Mouse (Mus musculus): ENCODE data around the gene Mfsd11. TPM values are rescaled to one million over a fixed set of nuclear protein-coding genes. Genes with fewer than 3 reads are reported as not detected.
A peak's percentile ranks its signal among the peaks of the same experiment; 100 is the strongest.

The Mfsd11 gene
- polyA plus RNA-seq, 1 experiment from 2014 or later = 31.9 TPM

DNA sequence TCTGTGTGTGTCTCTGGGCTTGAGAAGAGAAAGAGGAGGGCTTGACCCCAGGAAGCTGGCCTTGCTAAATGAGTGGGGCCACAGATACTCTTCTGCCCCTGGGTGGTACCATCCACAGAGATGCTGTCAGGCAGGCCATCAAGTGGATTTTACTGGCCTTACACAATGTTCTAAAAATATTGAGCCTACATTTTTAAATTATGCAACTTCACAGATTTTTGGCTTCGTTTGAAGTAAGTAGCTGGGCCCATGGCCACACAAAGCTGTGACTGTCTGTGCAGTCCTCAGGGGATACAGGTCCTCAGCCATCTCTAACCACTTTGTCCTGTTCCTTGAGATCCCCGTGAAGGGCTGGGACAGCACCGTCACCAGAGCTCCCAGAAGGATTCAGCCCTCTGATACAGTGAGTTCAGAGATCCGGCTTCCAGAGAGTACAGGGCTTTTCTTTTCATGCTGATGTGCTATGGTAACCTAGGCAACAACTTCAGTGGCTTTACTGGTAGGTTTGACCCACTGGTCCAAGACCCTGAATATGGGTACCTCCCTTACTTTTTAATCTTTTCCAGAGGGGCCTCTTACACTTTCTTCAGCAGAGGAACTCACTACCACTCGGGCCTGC lies 62.1 kb downstream of the Mfsd11 start:
- Histone ChIP-seq H3K36me3 (ENCODE audit: control insufficient read depth, insufficient read depth, low read length) (no peaks in the 10 kb centered on the region), H3K4me1 (ENCODE audit: control insufficient read depth in 2 of 2, insufficient read depth in 2 of 2, low read length in 2 of 2) (peaks cover 0 to 5% of the 10 kb centered on the region in 2 experiments; a peak in 2 of 4 replicates), H3K9me3 (ENCODE audit: control insufficient read depth, low read length) (no peaks in the 10 kb centered on the region), H3K4me2 (ENCODE audit: low read length) (no peak overlapping the region), H3K27ac (replicated peaks in 1 of 2; ENCODE audit: control insufficient read depth in 1 of 2, insufficient read depth in 1 of 2, low read depth in 2 of 2, low read length in 2 of 2) (no peak overlapping the region), H3K4me3 (ENCODE audit: control insufficient read depth in 1 of 2, insufficient read depth in 1 of 2, low read depth in 1 of 2, low read length in 2 of 2) (no peak overlapping the region), H3K27me3 (ENCODE audit: control insufficient read depth, insufficient read depth, low read length) (peaks cover 37% of the 10 kb centered on the region), H3K9ac (ENCODE audit: low read length) (no peak overlapping the region)
- WGBS = 58% methylated on average over 5 of the region's 5 CpGs
- ATAC-seq (ENCODE audit: insufficient number of reproducible peaks, insufficient read depth, low FRiP score, low read depth) = no peak

GRCm38 (mm10) chr11:116915241-116915640 lies 63.0 kb downstream of the Mfsd11 start:
- Histone ChIP-seq H3K4me2 (ENCODE audit: low read length) (no peak overlapping the region), H3K27ac (replicated peaks in 1 of 2; ENCODE audit: control insufficient read depth in 1 of 2, insufficient read depth in 1 of 2, low read depth in 2 of 2, low read length in 2 of 2) (no peak overlapping the region), H3K4me1 (ENCODE audit: control insufficient read depth in 2 of 2, insufficient read depth in 2 of 2, low read length in 2 of 2) (peaks cover 0 to 7% of the 10 kb centered on the region in 2 experiments; a peak in 2 of 4 replicates), H3K27me3 (ENCODE audit: control insufficient read depth, insufficient read depth, low read length) (peaks cover 45% of the 10 kb centered on the region), H3K9ac (ENCODE audit: low read length) (no peak overlapping the region), H3K36me3 (ENCODE audit: control insufficient read depth, insufficient read depth, low read length) (no peaks in the 10 kb centered on the region), H3K4me3 (ENCODE audit: control insufficient read depth in 1 of 2, insufficient read depth in 1 of 2, low read depth in 1 of 2, low read length in 2 of 2) (no peak overlapping the region), H3K9me3 (ENCODE audit: control insufficient read depth, low read length) (no peaks in the 10 kb centered on the region)
- ATAC-seq (ENCODE audit: insufficient number of reproducible peaks, insufficient read depth, low FRiP score, low read depth) = no peak
- WGBS = 80% methylated on average over 3 of the region's 3 CpGs

DNA sequence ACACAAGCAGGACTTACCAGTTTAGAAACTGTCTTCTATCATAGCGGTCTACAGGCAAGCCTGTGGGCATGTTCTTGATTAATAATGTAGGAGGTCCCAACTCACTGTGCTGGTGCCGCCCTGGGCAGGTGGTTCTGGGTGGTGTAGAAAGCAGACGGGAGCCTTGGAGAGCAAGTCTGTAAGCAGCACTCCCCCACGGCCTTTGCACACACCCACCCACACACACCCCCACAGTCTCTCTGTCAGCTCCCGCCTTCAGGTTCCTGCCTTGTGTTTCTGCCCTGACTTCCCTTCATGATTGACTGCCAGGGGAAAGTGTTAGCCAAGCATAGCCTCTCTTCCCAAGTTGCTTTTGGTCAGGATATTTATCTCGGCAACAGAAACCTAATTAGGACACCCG lies 65.1 kb downstream of the Mfsd11 start:
- no peak for ATAC-seq (ENCODE audit: insufficient number of reproducible peaks, insufficient read depth, low FRiP score, low read depth)
- H3K4me2 ChIP-seq (ENCODE audit: low read length) = no peak overlapping the region
- peaks cover 58% of the 10 kb centered on the region for H3K27me3 ChIP-seq (ENCODE audit: control insufficient read depth, insufficient read depth, low read length)
- WGBS = 51% methylated on average over 7 of the region's 7 CpGs
- peaks cover 7 to 14% of the 10 kb centered on the region in 2 experiments for H3K4me1 ChIP-seq (ENCODE audit: control insufficient read depth in 2 of 2, insufficient read depth in 2 of 2, low read length in 2 of 2)
- no peaks in the 10 kb centered on the region for H3K36me3 ChIP-seq (ENCODE audit: control insufficient read depth, insufficient read depth, low read length)
- no peak overlapping the region for H3K4me3 ChIP-seq (ENCODE audit: control insufficient read depth in 1 of 2, insufficient read depth in 1 of 2, low read depth in 1 of 2, low read length in 2 of 2)
- H3K9ac ChIP-seq (ENCODE audit: low read length) = no peak overlapping the region
- no peaks in the 10 kb centered on the region for H3K9me3 ChIP-seq (ENCODE audit: control insufficient read depth, low read length)
- H3K27ac ChIP-seq (replicated peaks in 1 of 2; ENCODE audit: control insufficient read depth in 1 of 2, insufficient read depth in 1 of 2, low read depth in 2 of 2, low read length in 2 of 2) = no peak overlapping the region

- H3K9me3 ChIP-seq (ENCODE audit: control insufficient read depth, low read length) = no peaks in the 10 kb centered on the region
- H3K9ac ChIP-seq (ENCODE audit: low read length) = peak within 1 kb of the TSS; percentile 68
- H3K36me3 ChIP-seq (ENCODE audit: control insufficient read depth, insufficient read depth, low read length) = no peaks in the 10 kb centered on the region
- H3K4me1 ChIP-seq (ENCODE audit: control insufficient read depth in 2 of 2, insufficient read depth in 2 of 2, low read length in 2 of 2) = peaks cover 10 to 18% of the 10 kb centered on the region in 2 experiments
- WGBS = 2% methylated on average over 61 of the region's 90 CpGs
- H3K27ac ChIP-seq (replicated peaks in 1 of 2; ENCODE audit: control insufficient read depth in 1 of 2, insufficient read depth in 1 of 2, low read depth in 2 of 2, low read length in 2 of 2) = no peak within 1 kb of the TSS
- H3K4me2 ChIP-seq (ENCODE audit: low read length) = peak within 1 kb of the TSS; percentile 100
- peak; percentile 62 for ATAC-seq (ENCODE audit: insufficient number of reproducible peaks, insufficient read depth, low FRiP score, low read depth)
- H3K27me3 ChIP-seq (ENCODE audit: control insufficient read depth, insufficient read depth, low read length) = peaks cover 61% of the 10 kb centered on the region
- peak within 1 kb of the TSS; percentile 51 to 64 for H3K4me3 ChIP-seq (ENCODE audit: control insufficient read depth in 1 of 2, insufficient read depth in 1 of 2, low read depth in 1 of 2, low read length in 2 of 2)
These were observed 66.3 kb downstream of the Mfsd11 start, which contains the start of gene Mgat5b for GRCm38 (mm10) chr11:116918323-116919185. Mgat5b (plus strand) TSS chr11:116918863.

GRCm38 (mm10) chr11:116919186-116920020 lies 67.2 kb downstream of the Mfsd11 start:
- H3K4me2 ChIP-seq (ENCODE audit: low read length) = peak overlapping the region; percentile 100
- peaks cover 61% of the 10 kb centered on the region for H3K27me3 ChIP-seq (ENCODE audit: control insufficient read depth, insufficient read depth, low read length)
- H3K4me3 ChIP-seq (ENCODE audit: control insufficient read depth in 1 of 2, insufficient read depth in 1 of 2, low read depth in 1 of 2, low read length in 2 of 2) = peak overlapping the region; percentile 51 to 64
- H3K9me3 ChIP-seq (ENCODE audit: control insufficient read depth, low read length) = no peaks in the 10 kb centered on the region
- H3K4me1 ChIP-seq (ENCODE audit: control insufficient read depth in 2 of 2, insufficient read depth in 2 of 2, low read length in 2 of 2) = peaks cover 10 to 18% of the 10 kb centered on the region in 2 experiments
- WGBS = 4% methylated on average over 38 of the region's 58 CpGs
- H3K27ac ChIP-seq (replicated peaks in 1 of 2; ENCODE audit: control insufficient read depth in 1 of 2, insufficient read depth in 1 of 2, low read depth in 2 of 2, low read length in 2 of 2) = no peak overlapping the region
- ATAC-seq (ENCODE audit: insufficient number of reproducible peaks, insufficient read depth, low FRiP score, low read depth) = no peak
- peak overlapping the region; percentile 68 for H3K9ac ChIP-seq (ENCODE audit: low read length)
- H3K36me3 ChIP-seq (ENCODE audit: control insufficient read depth, insufficient read depth, low read length) = no peaks in the 10 kb centered on the region

- Histone ChIP-seq H3K4me1 (ENCODE audit: control insufficient read depth in 2 of 2, insufficient read depth in 2 of 2, low read length in 2 of 2) (peaks cover 10 to 18% of the 10 kb centered on the region in 2 experiments), H3K27ac (replicated peaks in 1 of 2; ENCODE audit: control insufficient read depth in 1 of 2, insufficient read depth in 1 of 2, low read depth in 2 of 2, low read length in 2 of 2) (no peak overlapping the region), H3K9me3 (ENCODE audit: control insufficient read depth, low read length) (no peaks in the 10 kb centered on the region), H3K36me3 (ENCODE audit: control insufficient read depth, insufficient read depth, low read length) (no peaks in the 10 kb centered on the region), H3K4me2 (ENCODE audit: low read length) (no peak overlapping the region), H3K27me3 (ENCODE audit: control insufficient read depth, insufficient read depth, low read length) (peaks cover 58% of the 10 kb centered on the region), H3K4me3 (ENCODE audit: control insufficient read depth in 1 of 2, insufficient read depth in 1 of 2, low read depth in 1 of 2, low read length in 2 of 2) (no peak overlapping the region), H3K9ac (ENCODE audit: low read length) (no peak overlapping the region)
- 8% methylated on average over 6 of the region's 6 CpGs for WGBS
- ATAC-seq (ENCODE audit: insufficient number of reproducible peaks, insufficient read depth, low FRiP score, low read depth) = no peak
These were observed 68.5 kb downstream of the Mfsd11 start for GRCm38 (mm10) chr11:116920746-116921145.

- no peak overlapping the region for H3K9ac ChIP-seq (ENCODE audit: low read length)
- no peaks in the 10 kb centered on the region for H3K36me3 ChIP-seq (ENCODE audit: control insufficient read depth, insufficient read depth, low read length)
- H3K9me3 ChIP-seq (ENCODE audit: control insufficient read depth, low read length) = no peaks in the 10 kb centered on the region
- H3K4me1 ChIP-seq (ENCODE audit: control insufficient read depth in 2 of 2, insufficient read depth in 2 of 2, low read length in 2 of 2) = peaks cover 10 to 18% of the 10 kb centered on the region in 2 experiments
- no peak overlapping the region for H3K4me2 ChIP-seq (ENCODE audit: low read length)
- ATAC-seq (ENCODE audit: insufficient number of reproducible peaks, insufficient read depth, low FRiP score, low read depth) = peak; percentile 55; the same call in 1 of the 2 replicates
- H3K27me3 ChIP-seq (ENCODE audit: control insufficient read depth, insufficient read depth, low read length) = peaks cover 45% of the 10 kb centered on the region
- H3K4me3 ChIP-seq (ENCODE audit: control insufficient read depth in 1 of 2, insufficient read depth in 1 of 2, low read depth in 1 of 2, low read length in 2 of 2) = no peak overlapping the region
- WGBS = 17% methylated on average over 7 of the region's 7 CpGs
- H3K27ac ChIP-seq (replicated peaks in 1 of 2; ENCODE audit: control insufficient read depth in 1 of 2, insufficient read depth in 1 of 2, low read depth in 2 of 2, low read length in 2 of 2) = peak overlapping the region; percentile 17 to 19; a peak in 1 of 4 replicates
These were observed 69.8 kb downstream of the Mfsd11 start for GRCm38 (mm10) chr11:116922058-116922457.
